Mouse (Mus musculus) lung, embryonic 14.5 days (tissue): ENCODE measurements around the gene Tacc2. TPM values are rescaled to one million over a fixed set of nuclear protein-coding genes. Genes with fewer than 3 reads are reported as not detected.
A peak's percentile ranks its signal among the peaks of the same experiment; 100 is the strongest.

Experiments
- ATAC-seq: fragments of 200-750 bp; cut with Nextera tagmentation; 2 replicates; pipeline ENCODE4 v1.8.0; 2017; ENCODE audit warnings: mild to moderate bottlenecking, moderate TSS enrichment, moderate library complexity; ENCODE audit not compliant: insufficient read depth
- DNase-seq: peaks from one replicate; pipeline ENCODE4 v3.0.0-alpha.2; 2015
- H3K27ac ChIP-seq: fragments of 300-500 bp; sonication (generic); 2 replicates; pipeline ENCODE4 v1.5.1; 2014; ENCODE audit warnings: low read depth, mild to moderate bottlenecking, moderate library complexity
- H3K27me3 ChIP-seq: fragments of 300-500 bp; sonication (generic); 2 replicates; pipeline ENCODE4 v1.6.1; 2014; ENCODE audit warnings: low read length, control low read depth; ENCODE audit not compliant: insufficient read depth
- H3K36me3 ChIP-seq: fragments of 300-500 bp; sonication (generic); 2 replicates; pipeline ENCODE4 v1.6.1; 2014; ENCODE audit warnings: control low read depth; ENCODE audit not compliant: insufficient read depth
- H3K4me1 ChIP-seq: fragments of 300-500 bp; sonication (generic); 2 replicates; pipeline ENCODE4 v1.6.1; 2014; ENCODE audit warnings: antibody characterized with exemption, control low read depth; ENCODE audit not compliant: insufficient read depth
- H3K4me2 ChIP-seq: fragments of 300-500 bp; sonication (generic); 2 replicates; pipeline ENCODE4 v1.6.1; 2014; ENCODE audit warnings: mild to moderate bottlenecking
- H3K4me3 ChIP-seq: fragments of 300-500 bp; sonication (generic); 2 replicates; pipeline ENCODE4 v1.5.1; 2014; ENCODE audit warnings: low read depth, low read length
- H3K9ac ChIP-seq: fragments of 300-500 bp; sonication (generic); 2 replicates; pipeline ENCODE4 v1.6.1; 2014
- H3K9me3 ChIP-seq: fragments of 300-500 bp; sonication (generic); 2 replicates; pipeline ENCODE4 v1.6.1; 2016; ENCODE audit warnings: low read depth, low read length, control low read depth
- CTCF ChIP-seq: IDR thresholded peaks from 2 replicates; pipeline ENCODE4 v1.5.1; 2016; ENCODE audit warnings: antibody characterized with exemption, low read depth
- WGBS: fragments of 180-500 bp; shearing (Covaris S2); extraction: QIAGEN DNeasy Blood & Tissue Kit; methylation state at CpG from one replicate; pipeline ENCODE4 v1.1.7; 2014; 5-methylcytosine and 5-hydroxymethylcytosine counted together
- polyA plus RNA-seq: library from polyadenylated mRNA; unstranded; fragments of >200 nt; fragmentation: Nextera tagmentation; extraction: Ambion mirVana; gene quantifications from 2 replicates; pipeline ENCODE4 v1.2.1, GENCODE M21; 2014

Tacc2 gene
- polyA plus RNA-seq, 1 experiment from 2014 or later = 32.6 TPM

DNA sequence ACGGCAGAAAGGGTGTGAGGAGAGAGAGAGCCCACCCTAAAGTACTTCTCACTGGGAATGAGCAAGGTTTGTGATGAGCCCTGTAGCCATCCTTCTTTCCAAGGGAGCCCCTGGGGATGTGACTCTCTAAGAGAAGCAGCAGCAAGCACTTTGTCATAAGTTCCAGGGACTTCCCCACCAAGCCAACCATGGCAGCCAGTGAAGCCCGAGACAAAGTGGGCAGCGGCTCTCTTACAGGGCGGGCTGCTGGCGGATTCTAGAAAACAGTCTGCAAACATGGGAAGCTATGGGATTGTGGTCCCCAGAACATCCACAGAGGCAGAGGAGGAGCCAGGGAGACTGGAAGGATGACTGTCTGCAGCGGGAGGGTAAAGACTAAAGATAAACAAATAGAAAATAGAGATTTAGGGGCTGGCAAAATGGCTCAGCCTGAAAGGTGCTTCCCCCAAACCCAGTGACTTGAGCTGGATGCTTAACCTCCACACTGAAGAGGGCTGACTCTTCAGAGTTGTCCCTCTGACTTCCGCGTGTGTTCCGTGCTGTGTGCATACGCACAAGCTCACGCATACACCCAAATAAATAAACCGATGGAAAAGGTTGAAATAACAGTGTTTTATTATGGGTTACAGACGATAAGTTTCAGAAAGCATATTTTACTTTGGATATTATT is 118.6 kb downstream of the Tacc2 start:
- ATAC-seq (no peak), DNase-seq (no peak)
- 56% methylated on average over 13 of the region's 13 CpGs for WGBS
- H3K27me3 ChIP-seq = no peaks in the 10 kb centered on the region
- TF ChIP-seq CTCF = no peak
- H3K9me3 ChIP-seq = no peaks in the 10 kb centered on the region
- H3K9ac ChIP-seq = 0 out of 2 replicates have a peak overlapping the region, but pooled peaks have one; percentile 2
- H3K4me3 ChIP-seq = no peak overlapping the region
- H3K4me1 ChIP-seq = peaks cover 28% of the 10 kb centered on the region
- H3K36me3 ChIP-seq = 0 out of 2 replicates have a peak, but pooled peaks cover 9% of the 10 kb centered on the region
- peak overlapping the region; percentile 12; the same call in 1 of the 2 replicates for H3K27ac ChIP-seq
- H3K4me2 ChIP-seq = 0 out of 2 replicates have a peak overlapping the region, but pooled peaks have one; percentile 1

DNA sequence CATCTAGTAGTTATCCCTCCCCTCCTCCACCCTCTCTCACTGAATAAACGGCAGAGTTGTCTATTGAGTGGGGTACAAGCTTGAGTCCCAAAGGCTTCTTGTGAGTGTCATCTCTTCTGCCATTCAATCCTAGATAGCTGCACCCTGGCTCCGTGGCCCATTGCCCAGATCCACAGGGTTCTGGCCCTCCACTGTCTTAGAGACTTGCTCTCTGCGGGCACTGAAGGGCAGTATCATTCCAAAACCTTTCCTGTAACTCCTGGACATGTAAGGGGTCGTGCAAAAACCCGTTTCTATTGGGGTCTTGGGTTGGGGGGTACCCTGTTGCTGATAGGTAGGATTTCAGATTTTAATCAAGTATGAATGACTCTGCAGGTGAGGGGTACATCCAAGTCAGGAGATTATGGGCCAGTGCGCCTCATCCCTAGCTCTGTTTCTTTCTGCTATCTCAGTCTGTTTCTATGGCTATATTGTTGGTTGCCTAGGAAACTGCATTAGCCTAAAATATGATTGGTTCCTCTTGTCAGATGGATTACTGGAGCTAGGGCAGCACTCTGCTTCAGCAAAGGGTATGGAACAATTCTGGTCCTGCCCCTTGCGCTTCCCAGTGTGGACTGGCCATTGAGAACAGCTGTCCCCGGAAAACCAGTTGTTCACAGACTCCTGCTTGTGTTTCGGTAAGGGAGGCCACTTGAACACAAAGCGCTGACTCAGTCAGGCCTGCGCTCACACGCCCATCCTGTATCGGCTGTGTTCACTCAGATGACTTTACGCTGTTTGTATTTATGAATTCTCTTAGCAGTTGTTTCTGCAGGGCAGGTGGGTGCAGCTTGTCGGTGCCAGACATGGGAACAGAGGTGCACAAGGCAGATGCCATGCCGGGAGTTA is 119.4 kb downstream of the Tacc2 start:
- no peak for DNase-seq
- Histone ChIP-seq H3K27me3 (no peaks in the 10 kb centered on the region), H3K9ac (no peak overlapping the region), H3K9me3 (no peaks in the 10 kb centered on the region), H3K4me2 (no peak overlapping the region), H3K4me3 (no peak overlapping the region), H3K4me1 (peaks cover 28% of the 10 kb centered on the region), H3K36me3 (peaks cover 9% of the 10 kb centered on the region; the same call in 1 of the 2 replicates), H3K27ac (no peak overlapping the region)
- 76% methylated on average over 16 of the region's 16 CpGs for WGBS
- no peak for ATAC-seq
- no peak for TF ChIP-seq CTCF

DNA sequence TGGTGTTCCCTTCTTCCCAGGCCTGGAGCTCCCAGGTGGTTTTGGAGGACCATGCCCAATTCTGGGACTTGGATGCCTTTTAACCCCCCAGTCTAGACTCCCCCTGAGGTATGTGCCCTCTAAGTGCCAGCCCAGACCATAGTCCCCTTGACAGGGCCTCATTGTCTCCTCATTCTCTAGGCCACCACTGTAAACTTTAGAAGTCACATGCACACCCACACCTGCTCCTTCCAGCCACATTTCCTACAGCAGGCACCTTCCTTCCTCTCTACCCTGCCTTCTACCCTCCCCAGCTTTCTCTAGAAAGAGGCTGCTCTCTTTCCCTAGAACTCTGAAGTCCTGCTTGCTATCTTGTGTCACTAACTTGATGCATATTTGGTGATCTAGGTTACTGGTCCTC is 121.2 kb downstream of the Tacc2 start:
- Histone ChIP-seq H3K4me3 (no peak overlapping the region), H3K27ac (no peak overlapping the region), H3K27me3 (no peaks in the 10 kb centered on the region), H3K36me3 (peaks cover 9% of the 10 kb centered on the region; the same call in 1 of the 2 replicates), H3K4me2 (no peak overlapping the region), H3K9me3 (no peaks in the 10 kb centered on the region), H3K9ac (no peak overlapping the region), H3K4me1 (peaks cover 24% of the 10 kb centered on the region)
- DNase-seq (no peak), ATAC-seq (no peak)
- no peak for TF ChIP-seq CTCF

DNA sequence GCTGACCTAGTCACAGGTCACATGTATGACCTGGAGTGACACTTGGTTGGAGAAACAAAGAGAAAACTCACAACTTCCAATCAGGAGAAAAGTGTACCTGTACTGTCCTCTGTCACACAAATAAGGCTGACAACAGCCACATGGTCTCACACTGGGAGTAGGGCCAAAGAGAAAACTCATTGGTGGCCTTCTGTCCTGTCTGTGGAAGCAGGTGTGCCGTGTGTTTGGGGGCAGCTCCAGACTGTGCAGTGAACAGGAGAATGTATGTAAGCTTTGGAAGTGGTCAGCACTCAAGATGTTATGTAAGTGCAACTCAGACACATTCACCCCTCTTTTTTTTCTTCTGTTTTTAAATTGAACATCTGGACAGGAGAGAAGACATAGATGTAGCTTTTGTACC is 124.1 kb downstream of the Tacc2 start:
- no peak for TF ChIP-seq CTCF
- peaks cover 9% of the 10 kb centered on the region; the same call in 1 of the 2 replicates for H3K36me3 ChIP-seq
- 75% methylated on average over 1 of the region's 1 CpGs for WGBS
- DNase-seq (no peak), ATAC-seq (no peak)
- H3K27ac ChIP-seq = no peak overlapping the region
- no peaks in the 10 kb centered on the region for H3K9me3 ChIP-seq
- no peak overlapping the region for H3K9ac ChIP-seq
- no peaks in the 10 kb centered on the region for H3K4me1 ChIP-seq
- H3K4me2 ChIP-seq = no peak overlapping the region
- no peaks in the 10 kb centered on the region for H3K27me3 ChIP-seq
- H3K4me3 ChIP-seq = no peak overlapping the region

DNA sequence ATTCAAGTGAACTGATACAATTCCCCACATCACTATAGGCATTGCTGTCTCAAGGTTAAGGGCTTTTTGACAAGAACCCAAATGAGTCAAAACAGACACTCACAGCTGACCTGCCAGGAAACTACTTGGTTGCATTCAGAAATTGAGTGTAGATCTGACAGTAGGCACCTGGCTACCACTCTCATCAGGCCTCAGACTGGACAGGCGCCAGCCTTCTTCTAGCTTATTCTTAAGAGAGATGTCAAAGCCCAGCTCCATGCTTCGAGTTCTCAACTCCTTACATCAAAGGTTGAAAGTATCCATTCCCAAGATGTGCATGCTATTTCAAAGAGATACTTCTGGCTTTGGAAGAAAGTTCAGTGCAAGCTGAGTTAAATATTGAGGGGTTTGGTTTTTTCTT is 128.0 kb downstream of the Tacc2 start:
- no peaks in the 10 kb centered on the region for H3K27me3 ChIP-seq
- no peak overlapping the region for H3K27ac ChIP-seq
- no peak overlapping the region for H3K4me2 ChIP-seq
- no peak overlapping the region for H3K4me3 ChIP-seq
- peaks cover 2% of the 10 kb centered on the region; the same call in 1 of the 2 replicates for H3K36me3 ChIP-seq
- ATAC-seq = no peak
- H3K9me3 ChIP-seq = no peaks in the 10 kb centered on the region
- H3K9ac ChIP-seq = no peak overlapping the region
- DNase-seq = no peak
- peaks cover 11% of the 10 kb centered on the region; the same call in 1 of the 2 replicates for H3K4me1 ChIP-seq
- no peak for TF ChIP-seq CTCF
- WGBS = 71% methylated on average over 2 of the region's 2 CpGs

DNA sequence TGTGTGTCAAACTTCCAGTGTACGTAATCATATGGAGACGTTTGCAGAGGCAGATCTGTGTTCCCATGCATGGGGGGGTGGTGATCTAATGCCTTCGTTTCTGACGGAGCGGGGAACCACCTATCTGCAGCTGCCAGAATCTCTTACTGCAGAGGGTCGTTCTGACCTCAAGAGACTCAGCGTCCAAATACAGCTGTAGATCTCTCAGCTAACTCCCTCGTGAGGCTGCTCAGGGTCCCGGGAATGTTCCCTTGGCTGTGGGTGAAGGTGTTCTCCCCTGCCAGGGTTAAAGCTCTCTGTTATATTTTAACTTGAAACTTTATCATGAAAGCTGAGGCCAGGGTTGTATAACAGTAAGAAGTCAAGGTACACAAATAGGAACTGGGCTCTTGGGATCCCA is 131.7 kb downstream of the Tacc2 start:
- whole genome bisulfite sequencing = 18% methylated on average over 9 of the region's 9 CpGs
- H3K4me2 ChIP-seq = no peak overlapping the region
- peak; percentile 32 for DNase-seq

More for the DNA sequence above, 131.7 kb downstream of the Tacc2 start:
- Histone ChIP-seq H3K36me3 (no peaks in the 10 kb centered on the region), H3K4me1 (peaks cover 11% of the 10 kb centered on the region; the same call in 1 of the 2 replicates), H3K27ac (peak overlapping the region; percentile 12; the same call in 1 of the 2 replicates), H3K4me3 (no peak overlapping the region), H3K27me3 (no peaks in the 10 kb centered on the region), H3K9ac (no peak overlapping the region), H3K9me3 (no peaks in the 10 kb centered on the region)
- 0 out of 2 replicates have a peak, but pooled peaks have one; percentile 38 for ATAC-seq
- TF ChIP-seq CTCF = no peak
